Mouse (Mus musculus): ENCODE measurements around the gene Nqo1.

DNA sequence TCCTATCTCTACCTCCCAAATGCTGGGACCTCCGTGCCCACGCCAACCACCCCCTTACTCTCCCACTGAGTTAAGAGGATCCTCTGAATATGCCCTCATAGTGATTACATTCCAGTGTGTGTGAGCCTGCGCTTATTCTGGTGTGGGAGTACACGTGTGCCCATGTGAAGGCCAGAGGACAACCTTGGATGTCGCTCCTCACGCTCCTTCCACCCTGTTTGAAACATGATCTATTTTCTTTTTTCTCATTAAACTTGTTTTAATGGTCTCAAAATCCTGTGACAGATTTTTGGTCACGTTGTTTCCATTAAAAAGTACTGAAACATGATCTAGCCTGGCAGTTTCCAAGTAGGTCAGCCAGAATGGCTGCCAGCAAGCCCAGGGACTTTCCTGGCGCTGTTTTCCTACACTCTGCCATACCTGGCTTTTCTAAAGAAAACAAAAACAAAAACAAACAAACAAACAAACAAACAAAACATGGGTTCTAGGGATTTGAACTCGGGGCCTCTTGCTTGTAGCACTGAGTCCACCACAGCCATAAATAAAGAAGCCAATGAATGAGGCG lies 6.8 kb downstream of the Nqo1 start:
- TF ChIP-seq CTCF (IDR thresholded peaks at IDR 0.05; ENCODE audit: extremely low read depth, insufficient read length, insufficient replicate concordance, low read depth, low read length) (no peak), POLR2A (IDR thresholded peaks at IDR 0.05; ENCODE audit: low read depth, low read length) (no peak)
